Mouse (Mus musculus): ENCODE results near the gene Tle3. TPM values are rescaled to one million over a fixed set of nuclear protein-coding genes. Genes with fewer than 3 reads are reported as not detected.

Gene Tle3
- total and polyA plus RNA-seq, 3 experiments = 29.7 to 162 (median 131) TPM

GRCm38 (mm10) chr9:61424245-61424644 lies 52.1 kb downstream of the Tle3 start:
- Histone ChIP-seq H3K9me3 (replicated peaks) (no peaks in the 10 kb centered on the region), H3K27me3 (ENCODE audit: insufficient read depth, low read length) (peaks cover 9% of the 10 kb centered on the region), H3K4me1 (ENCODE audit: insufficient read depth, low read depth, low read length) (no peaks in the 10 kb centered on the region), H3K4me3 (ENCODE audit: low read depth, low read length) (no peak overlapping the region), H3K36me3 (replicated peaks) (peaks cover under 1% of the 10 kb centered on the region)
- no peak for ATAC-seq (ENCODE audit: extremely low read depth, insufficient number of reproducible peaks, low FRiP score, poor library complexity, severe bottlenecking)
- no peak for DNase-seq (ENCODE audit: low spot score)
- TF ChIP-seq POLR2AphosphoS5 (IDR thresholded peaks at IDR 0.05; ENCODE audit: insufficient replicate concordance, low read depth, low read length) (no peak), CTCF (IDR thresholded peaks at IDR 0.05; ENCODE audit: low read depth, low read length) (no peak), GATA2 (IDR thresholded peaks at IDR 0.05; ENCODE audit: borderline replicate concordance, low read depth, low read length) (no peak), TAL1 (conservative IDR thresholded peaks at IDR 0.05; ENCODE audit: low read depth, low read length) (no peak), GATA1 (IDR thresholded peaks at IDR 0.05; ENCODE audit: borderline replicate concordance, low read length) (no peak)

GRCm38 (mm10) chr9:61426493-61426892 lies 54.3 kb downstream of the Tle3 start:
- Histone ChIP-seq H3K4me3 (ENCODE audit: low read depth, low read length) (no peak overlapping the region), H3K4me1 (ENCODE audit: insufficient read depth, low read depth, low read length) (no peaks in the 10 kb centered on the region), H3K36me3 (replicated peaks) (no peaks in the 10 kb centered on the region), H3K9me3 (replicated peaks) (no peaks in the 10 kb centered on the region), H3K27me3 (ENCODE audit: insufficient read depth, low read length) (peaks cover 13% of the 10 kb centered on the region)
- no peak for ATAC-seq (ENCODE audit: extremely low read depth, insufficient number of reproducible peaks, low FRiP score, poor library complexity, severe bottlenecking)
- no peak for DNase-seq (ENCODE audit: low spot score)
- TF ChIP-seq GATA1 (IDR thresholded peaks at IDR 0.05; ENCODE audit: borderline replicate concordance, low read length) (no peak), GATA2 (IDR thresholded peaks at IDR 0.05; ENCODE audit: borderline replicate concordance, low read depth, low read length) (no peak), CTCF (IDR thresholded peaks at IDR 0.05; ENCODE audit: low read depth, low read length) (no peak), POLR2AphosphoS5 (IDR thresholded peaks at IDR 0.05; ENCODE audit: insufficient replicate concordance, low read depth, low read length) (no peak), TAL1 (conservative IDR thresholded peaks at IDR 0.05; ENCODE audit: low read depth, low read length) (no peak)

GRCm38 (mm10) chr9:61427051-61427450 lies 54.9 kb downstream of the Tle3 start:
- H3K27me3 ChIP-seq (ENCODE audit: insufficient read depth, low read length) = peaks cover 13% of the 10 kb centered on the region
- ATAC-seq (ENCODE audit: extremely low read depth, insufficient number of reproducible peaks, low FRiP score, poor library complexity, severe bottlenecking) (no peak), DNase-seq (ENCODE audit: low spot score) (no peak)
- no peaks in the 10 kb centered on the region for H3K36me3 ChIP-seq (replicated peaks)
- no peak for TF ChIP-seq GATA1 (IDR thresholded peaks at IDR 0.05; ENCODE audit: borderline replicate concordance, low read length)
- no peaks in the 10 kb centered on the region for H3K9me3 ChIP-seq (replicated peaks)
- no peak overlapping the region for H3K4me3 ChIP-seq (ENCODE audit: low read depth, low read length)
- H3K4me1 ChIP-seq (ENCODE audit: insufficient read depth, low read depth, low read length) = no peaks in the 10 kb centered on the region

- Histone ChIP-seq H3K4me1 (ENCODE audit: insufficient read depth, low read depth, low read length) (no peaks in the 10 kb centered on the region), H3K36me3 (replicated peaks) (no peaks in the 10 kb centered on the region), H3K27me3 (ENCODE audit: insufficient read depth, low read length) (peaks cover 16% of the 10 kb centered on the region), H3K4me3 (ENCODE audit: low read depth, low read length) (no peak overlapping the region), H3K9me3 (replicated peaks) (no peaks in the 10 kb centered on the region)
- no peak for ATAC-seq (ENCODE audit: extremely low read depth, insufficient number of reproducible peaks, low FRiP score, poor library complexity, severe bottlenecking)
- TF ChIP-seq GATA2 (IDR thresholded peaks at IDR 0.05; ENCODE audit: borderline replicate concordance, low read depth, low read length) (no peak), POLR2AphosphoS5 (IDR thresholded peaks at IDR 0.05; ENCODE audit: insufficient replicate concordance, low read depth, low read length) (no peak), TAL1 (conservative IDR thresholded peaks at IDR 0.05; ENCODE audit: low read depth, low read length) (no peak), CTCF (IDR thresholded peaks at IDR 0.05; ENCODE audit: low read depth, low read length) (no peak), GATA1 (IDR thresholded peaks at IDR 0.05; ENCODE audit: borderline replicate concordance, low read length) (no peak)
- no peak for DNase-seq (ENCODE audit: low spot score)
Measured at GRCm38 (mm10) chr9:61427901-61428300, 55.7 kb downstream of the Tle3 start.

- Histone ChIP-seq H3K4me3 (ENCODE audit: low read depth, low read length) (no peak overlapping the region), H3K9me3 (replicated peaks) (no peaks in the 10 kb centered on the region), H3K27me3 (ENCODE audit: insufficient read depth, low read length) (peaks cover 36% of the 10 kb centered on the region), H3K36me3 (replicated peaks) (no peaks in the 10 kb centered on the region), H3K4me1 (ENCODE audit: insufficient read depth, low read depth, low read length) (no peaks in the 10 kb centered on the region)
- TF ChIP-seq POLR2AphosphoS5 (IDR thresholded peaks at IDR 0.05; ENCODE audit: insufficient replicate concordance, low read depth, low read length) (no peak), CTCF (IDR thresholded peaks at IDR 0.05; ENCODE audit: low read depth, low read length) (no peak), GATA1 (IDR thresholded peaks at IDR 0.05; ENCODE audit: borderline replicate concordance, low read length) (no peak), TAL1 (conservative IDR thresholded peaks at IDR 0.05; ENCODE audit: low read depth, low read length) (no peak), GATA2 (IDR thresholded peaks at IDR 0.05; ENCODE audit: borderline replicate concordance, low read depth, low read length) (no peak)
- DNase-seq (ENCODE audit: low spot score) (no peak), ATAC-seq (ENCODE audit: extremely low read depth, insufficient number of reproducible peaks, low FRiP score, poor library complexity, severe bottlenecking) (no peak)
Measured at GRCm38 (mm10) chr9:61431830-61432229, 59.7 kb downstream of the Tle3 start.

GRCm38 (mm10) chr9:61433206-61433605 lies 61.0 kb downstream of the Tle3 start:
- DNase-seq (ENCODE audit: low spot score) = no peak
- no peaks in the 10 kb centered on the region for H3K9me3 ChIP-seq (replicated peaks)
- no peak for TF ChIP-seq TAL1 (conservative IDR thresholded peaks at IDR 0.05; ENCODE audit: low read depth, low read length)
- TF ChIP-seq POLR2AphosphoS5 (IDR thresholded peaks at IDR 0.05; ENCODE audit: insufficient replicate concordance, low read depth, low read length) = no peak
- no peak for TF ChIP-seq GATA1 (IDR thresholded peaks at IDR 0.05; ENCODE audit: borderline replicate concordance, low read length)
- TF ChIP-seq CTCF (IDR thresholded peaks at IDR 0.05; ENCODE audit: low read depth, low read length) = no peak
- TF ChIP-seq GATA2 (IDR thresholded peaks at IDR 0.05; ENCODE audit: borderline replicate concordance, low read depth, low read length) = no peak
- ATAC-seq (ENCODE audit: extremely low read depth, insufficient number of reproducible peaks, low FRiP score, poor library complexity, severe bottlenecking) = no peak
- no peaks in the 10 kb centered on the region for H3K4me1 ChIP-seq (ENCODE audit: insufficient read depth, low read depth, low read length)
- peaks cover 41% of the 10 kb centered on the region for H3K27me3 ChIP-seq (ENCODE audit: insufficient read depth, low read length)
- no peak overlapping the region for H3K4me3 ChIP-seq (ENCODE audit: low read depth, low read length)
- no peaks in the 10 kb centered on the region for H3K36me3 ChIP-seq (replicated peaks)

GRCm38 (mm10) chr9:61434062-61434461 lies 61.9 kb downstream of the Tle3 start:
- TF ChIP-seq GATA1 (IDR thresholded peaks at IDR 0.05; ENCODE audit: borderline replicate concordance, low read length) (no peak), TAL1 (conservative IDR thresholded peaks at IDR 0.05; ENCODE audit: low read depth, low read length) (no peak), CTCF (IDR thresholded peaks at IDR 0.05; ENCODE audit: low read depth, low read length) (no peak), POLR2AphosphoS5 (IDR thresholded peaks at IDR 0.05; ENCODE audit: insufficient replicate concordance, low read depth, low read length) (no peak), GATA2 (IDR thresholded peaks at IDR 0.05; ENCODE audit: borderline replicate concordance, low read depth, low read length) (no peak)
- H3K27me3 ChIP-seq (ENCODE audit: insufficient read depth, low read length) = peaks cover 41% of the 10 kb centered on the region
- ATAC-seq (ENCODE audit: extremely low read depth, insufficient number of reproducible peaks, low FRiP score, poor library complexity, severe bottlenecking) = no peak
- no peaks in the 10 kb centered on the region for H3K4me1 ChIP-seq (ENCODE audit: insufficient read depth, low read depth, low read length)
- H3K4me3 ChIP-seq (ENCODE audit: low read depth, low read length) = no peak overlapping the region
- no peak for DNase-seq (ENCODE audit: low spot score)
- no peaks in the 10 kb centered on the region for H3K9me3 ChIP-seq (replicated peaks)
- H3K36me3 ChIP-seq (replicated peaks) = no peaks in the 10 kb centered on the region

Measured in G1E (cell line).